Mouse (Mus musculus) ovary, postnatal 36 days (tissue): ENCODE data around the gene Dmrta1.
A peak's percentile ranks its signal among the peaks of the same experiment; 100 is the strongest.
"Not testable (repeated sequence)": the region's sequence is repeated elsewhere in the genome, so short reads cannot be mapped to it uniquely, and the experiment has no call there.

Experiments used
- DNase-seq: peaks from one replicate; pipeline ENCODE4 v3.0.0; 2022; ENCODE audit warnings: low spot score, mixed read lengths

Dmrta1 gene

GRCm38 (mm10) chr4:89679195-89679594, at the start of gene Dmrta1:
Dmrta1 (plus strand) TSS chr4:89679436.
- DNase-seq: no peak

GRCm38 (mm10) chr4:89630374-89631079, 48.7 kb upstream of the Dmrta1 start:
- DNase-seq: no peak

- DNase-seq: no peak
These were observed 47.7 kb upstream of the Dmrta1 start for GRCm38 (mm10) chr4:89631560-89631959.

GRCm38 (mm10) chr4:89638651-89639050, 40.6 kb upstream of the Dmrta1 start:
- no peak for DNase-seq

- DNase-seq: no peak
These were observed 34.8 kb upstream of the Dmrta1 start for GRCm38 (mm10) chr4:89644235-89645115.

GRCm38 (mm10) chr4:89650352-89651311, 28.6 kb upstream of the Dmrta1 start:
- DNase-seq: no peak

GRCm38 (mm10) chr4:89651312-89651686, 27.9 kb upstream of the Dmrta1 start:
- no peak for DNase-seq

- no peak for DNase-seq
These were observed 27.5 kb upstream of the Dmrta1 start for GRCm38 (mm10) chr4:89651779-89652178.

- no peak for DNase-seq
These were observed 15.8 kb upstream of the Dmrta1 start for GRCm38 (mm10) chr4:89663406-89663805.

GRCm38 (mm10) chr4:89674711-89675110, 4.5 kb upstream of the Dmrta1 start:
- no peak for DNase-seq

- no peak for DNase-seq
These were observed 1.3 kb upstream of the Dmrta1 start for GRCm38 (mm10) chr4:89677903-89678302.

- DNase-seq: no peak
These were observed 523 bp upstream of the Dmrta1 start for GRCm38 (mm10) chr4:89678713-89679112.

- DNase-seq: peak; percentile 72
These were observed 8.9 kb downstream of the Dmrta1 start for GRCm38 (mm10) chr4:89687961-89688803.

GRCm38 (mm10) chr4:89688804-89689497, 9.7 kb downstream of the Dmrta1 start:
- no peak for DNase-seq

- no peak for DNase-seq
These were observed 12.7 kb downstream of the Dmrta1 start for GRCm38 (mm10) chr4:89691936-89692335.

GRCm38 (mm10) chr4:89692780-89693179, 13.5 kb downstream of the Dmrta1 start:
- DNase-seq: no peak

- no peak for DNase-seq
These were observed 16.4 kb downstream of the Dmrta1 start for GRCm38 (mm10) chr4:89695589-89695988.

GRCm38 (mm10) chr4:89697951-89698350, 18.7 kb downstream of the Dmrta1 start:
- no peak for DNase-seq

- not testable (repeated sequence) for DNase-seq
These were observed 44.4 kb downstream of the Dmrta1 start for GRCm38 (mm10) chr4:89723526-89724190.
